Mouse (Mus musculus) CH12.LX (cell line): Measurements from ENCODE around the gene Ctnna3. TPM values are rescaled to one million over a fixed set of nuclear protein-coding genes. Genes with fewer than 3 reads are reported as not detected.

ENCODE experiments used
- DNase-seq: peaks from one replicate; pipeline ENCODE4 v3.0.0-alpha.2; 2013; ENCODE audit errors: extremely low read depth
- H3K27ac ChIP-seq: 2 replicates; pipeline ENCODE4 v1.5.1; 2012; ENCODE audit warnings: low read depth, mild to moderate bottlenecking, control low read depth, moderate library complexity; ENCODE audit not compliant: insufficient read depth
- H3K27me3 ChIP-seq: replicated peaks from 2 replicates; pipeline ENCODE3; 2012; ENCODE audit warnings: inconsistent platforms
- H3K36me3 ChIP-seq, 2 experiments: replicated peaks in 1 of 2; 2 replicates each; pipeline versions ENCODE3 to v1.6.1; 2012; ENCODE audit warnings: inconsistent platforms in 1 of 2, low read length in 1 of 2, mild to moderate bottlenecking in 1 of 2, mixed read lengths in 1 of 2, moderate library complexity in 1 of 2; ENCODE audit not compliant: control insufficient read depth in 1 of 2, insufficient read depth in 1 of 2
- H3K4me1 ChIP-seq, 2 experiments: 2 replicates each; pipeline ENCODE4 v1.6.1; 2012; ENCODE audit warnings: inconsistent platforms in 1 of 2, moderate library complexity in 1 of 2; ENCODE audit not compliant: insufficient read depth in 2 of 2, control insufficient read depth in 1 of 2
- H3K4me2 ChIP-seq: 2 replicates; pipeline ENCODE4 v1.6.1; 2012; ENCODE audit warnings: low read depth, mild to moderate bottlenecking, control low read depth; ENCODE audit not compliant: poor library complexity, insufficient read depth, severe bottlenecking
- H3K4me3 ChIP-seq, 3 experiments: fragments of 150-350 bp in 1 of 3; sonication (generic) in 1 of 3; replicated peaks in 1 of 3; 2 replicates each; pipeline versions ENCODE3 to v1.5.1; 2011 to 2012; ENCODE audit warnings: low read depth in 2 of 3, low read length in 2 of 3, mild to moderate bottlenecking in 2 of 3, moderate library complexity in 2 of 3, control low read depth in 1 of 3, improper control_type of control experiment in 1 of 3, inconsistent platforms in 1 of 3, mixed read lengths in 1 of 3; ENCODE audit not compliant: poor library complexity in 1 of 3
- H3K79me2 ChIP-seq: replicated peaks from 2 replicates; pipeline ENCODE4 v1.6.1; 2012; ENCODE audit warnings: mild to moderate bottlenecking, moderate library complexity; ENCODE audit not compliant: control insufficient read depth, poor library complexity, insufficient read depth, severe bottlenecking; ENCODE audit errors: extremely low read depth
- H3K9ac ChIP-seq: 2 replicates; pipeline ENCODE4 v1.6.1; 2012; ENCODE audit warnings: low read depth, mild to moderate bottlenecking, control low read depth, moderate library complexity; ENCODE audit not compliant: insufficient read depth
- H3K9me3 ChIP-seq: replicated peaks from 2 replicates; pipeline ENCODE3; 2012; ENCODE audit warnings: low read length, inconsistent platforms, mixed read lengths
- BHLHE40 ChIP-seq: IDR thresholded peaks from 2 replicates; pipeline ENCODE4 v1.6.1; 2011; ENCODE audit warnings: mild to moderate bottlenecking, low read depth, low read length, improper control_type of control experiment
- CTCF ChIP-seq, 2 experiments: IDR thresholded peaks in 1 of 2; conservative IDR thresholded peaks in 1 of 2; 2 replicates each; pipeline ENCODE4 v1.5.1; 2011 to 2012; ENCODE audit warnings: low read depth in 2 of 2, low read length in 2 of 2, improper control_type of control experiment in 1 of 2, inconsistent platforms in 1 of 2, mild to moderate bottlenecking in 1 of 2, moderate library complexity in 1 of 2
- E2F4 ChIP-seq: IDR thresholded peaks from 2 replicates; pipeline ENCODE4 v1.6.1; 2011; ENCODE audit warnings: low read depth, low read length, improper control_type of control experiment; ENCODE audit not compliant: insufficient replicate concordance
- ELF1 ChIP-seq: IDR thresholded peaks from 2 replicates; pipeline ENCODE4 v1.6.1; 2014; ENCODE audit warnings: low read depth, mild to moderate bottlenecking, inconsistent platforms, low read length, improper control_type of control experiment
- EP300 ChIP-seq: IDR thresholded peaks from 2 replicates; pipeline ENCODE4 v1.6.1; 2011; ENCODE audit warnings: low read length, improper control_type of control experiment
- ETS1 ChIP-seq: conservative IDR thresholded peaks from 2 replicates; pipeline ENCODE4 v1.6.1; 2012; ENCODE audit warnings: low read depth, mild to moderate bottlenecking, inconsistent platforms, low read length, improper control_type of control experiment, moderate library complexity
- JUN ChIP-seq: IDR thresholded peaks from 2 replicates; pipeline ENCODE4 v1.6.1; 2011; ENCODE audit warnings: low read depth, mild to moderate bottlenecking, low read length, improper control_type of control experiment, moderate library complexity; ENCODE audit not compliant: insufficient read depth
- MAFK ChIP-seq: IDR thresholded peaks from 2 replicates; pipeline ENCODE4 v1.6.1; 2011; ENCODE audit warnings: low read length, improper control_type of control experiment; ENCODE audit not compliant: insufficient replicate concordance
- MAX ChIP-seq: IDR thresholded peaks from 2 replicates; pipeline ENCODE4 v1.6.1; 2011; ENCODE audit warnings: low read length, improper control_type of control experiment
- MYC ChIP-seq: IDR thresholded peaks from 2 replicates; pipeline ENCODE4 v1.6.1; 2011; ENCODE audit warnings: low read depth, mild to moderate bottlenecking, improper control_type of control experiment, low read length
- PAX5 ChIP-seq: IDR thresholded peaks from 2 replicates; pipeline ENCODE4 v1.6.1; 2012; ENCODE audit warnings: low read length, inconsistent platforms, mixed read lengths
- POLR2A ChIP-seq: IDR thresholded peaks from 2 replicates; pipeline ENCODE4 v1.6.1; 2011; ENCODE audit warnings: low read depth, mild to moderate bottlenecking, improper control_type of control experiment, low read length
- POLR2AphosphoS2 ChIP-seq: IDR thresholded peaks from 2 replicates; pipeline ENCODE4 v1.6.1; 2011; ENCODE audit warnings: low read depth, low read length, improper control_type of control experiment
- RCOR1 ChIP-seq: conservative IDR thresholded peaks from 2 replicates; pipeline ENCODE4 v1.6.1; 2012; ENCODE audit warnings: low read depth, mild to moderate bottlenecking, inconsistent platforms, low read length, improper control_type of control experiment
- SIN3A ChIP-seq: IDR thresholded peaks from 2 replicates; pipeline ENCODE4 v1.6.1; 2012; ENCODE audit warnings: low read length, improper control_type of control experiment, inconsistent platforms
- SMC3 ChIP-seq: IDR thresholded peaks from 2 replicates; pipeline ENCODE4 v1.6.1; 2011; ENCODE audit warnings: low read depth, low read length, improper control_type of control experiment
- UBTF ChIP-seq: IDR thresholded peaks from 2 replicates; pipeline ENCODE4 v1.6.1; 2012; ENCODE audit warnings: low read depth, mild to moderate bottlenecking, inconsistent platforms, low read length, improper control_type of control experiment, moderate library complexity
- USF1 ChIP-seq: IDR thresholded peaks from 2 replicates; pipeline ENCODE4 v1.6.1; 2014; ENCODE audit warnings: low read depth, mild to moderate bottlenecking, inconsistent platforms, low read length, improper control_type of control experiment
- USF2 ChIP-seq: conservative IDR thresholded peaks from 2 replicates; pipeline ENCODE4 v1.6.1; 2011; ENCODE audit warnings: low read depth, low read length, improper control_type of control experiment
- ZKSCAN1 ChIP-seq: IDR thresholded peaks from 2 replicates; pipeline ENCODE4 v1.6.1; 2012; ENCODE audit warnings: low read depth, inconsistent platforms, low read length, improper control_type of control experiment, borderline replicate concordance
- ZMIZ1 ChIP-seq: IDR thresholded peaks from 2 replicates; pipeline ENCODE4 v1.6.1; 2012; ENCODE audit warnings: low read depth, mild to moderate bottlenecking, inconsistent platforms, low read length, improper control_type of control experiment
- dilution Hi-C: fragments of 300-500 bp; cut with MboI; formaldehyde crosslinking; loops from 2 replicates; pipeline ENCODE4 v1.14.3; 2020; ENCODE audit warnings: low sequenced_read_pairs; ENCODE audit not compliant: extremely low pct_unique_long_range_greater_than_20kb, extremely low pct_ligation_motif_present
- in situ Hi-C: fragments of 300-500 bp; cut with MboI; formaldehyde crosslinking; loops from 3 replicates; pipeline ENCODE4 v1.14.3; 2019; ENCODE audit warnings: low sequenced_read_pairs, low pct_ligation_motif_present, low pct_unique_long_range_greater_than_20kb, mixed read lengths
- polyA plus RNA-seq: library from polyadenylated mRNA; unstranded; fragments of >175 nt; gene quantifications from 2 replicates; pipeline ENCODE4 v1.2.1, GENCODE M21; 2012; ENCODE audit warnings: low read depth; ENCODE audit not compliant: insufficient read length
- total RNA-seq, 2 experiments: library from RNA; depleted of rRNA; stranded (reverse); fragments of 300-350 nt in 1 of 2; fragments of >200 nt in 1 of 2; gene quantifications; 2 replicates each; pipeline ENCODE4 v1.2.3; 2012 to 2014

Gene Ctnna3
- total and polyA plus RNA-seq, 3 experiments = 0.09 TPM; not detected in 2

DNA sequence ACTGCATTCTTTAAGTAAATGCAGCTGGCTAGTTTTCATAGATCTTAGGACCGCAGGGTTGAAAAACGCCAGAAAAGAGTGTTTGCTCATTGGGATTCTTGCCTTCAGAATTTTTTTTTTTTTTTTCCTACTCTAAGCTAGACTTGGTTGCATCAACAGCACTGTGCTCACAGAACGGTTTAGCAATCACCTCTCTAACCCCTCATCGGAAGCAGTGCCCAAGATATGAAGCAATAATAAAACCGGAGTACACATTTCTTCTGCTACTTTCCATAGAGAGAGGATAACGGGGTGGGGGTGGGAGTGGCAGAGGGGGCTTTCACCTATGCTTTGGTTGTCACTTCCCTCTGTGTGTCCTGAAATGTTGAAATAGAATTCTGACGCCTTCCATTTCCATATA lies 14.0 kb upstream of the Ctnna3 start:
- no peaks in the 10 kb centered on the region for H3K36me3 ChIP-seq
- in situ Hi-C loops = no loop called here
- no peak overlapping the region for H3K9ac ChIP-seq
- no peaks in the 10 kb centered on the region for H3K79me2 ChIP-seq
- H3K4me3 ChIP-seq = no peak overlapping the region
- no peak for TF ChIP-seq E2F4
- TF ChIP-seq SIN3A = no peak
- TF ChIP-seq POLR2AphosphoS2 = no peak
- no peak for TF ChIP-seq SMC3
- TF ChIP-seq ETS1 = no peak
- TF ChIP-seq USF2 = no peak
- TF ChIP-seq POLR2A = no peak
- no peak for TF ChIP-seq MAFK
- TF ChIP-seq RCOR1 = no peak
- no peak for TF ChIP-seq USF1
- TF ChIP-seq ZKSCAN1 = no peak
- TF ChIP-seq ZMIZ1 = no peak
- no peak for TF ChIP-seq EP300
- TF ChIP-seq BHLHE40 = no peak
- no peak for TF ChIP-seq MYC
- TF ChIP-seq ELF1 = no peak
- no peak for TF ChIP-seq JUN
- TF ChIP-seq CTCF (conservative IDR thresholded peaks at IDR 0.05 in 1 of 2, IDR thresholded peaks at IDR 0.05 in 1 of 2; ENCODE audit: low read depth in 2 of 2, low read length in 2 of 2) = no peak
- dilution Hi-C loops = no loop called here
- no peaks in the 10 kb centered on the region for H3K9me3 ChIP-seq
- H3K27ac ChIP-seq = no peak overlapping the region
- no peak overlapping the region for H3K4me2 ChIP-seq
- H3K4me1 ChIP-seq = peaks cover 0 to 14% of the 10 kb centered on the region in 2 experiments; a peak in 3 of 4 replicates
- H3K27me3 ChIP-seq = no peaks in the 10 kb centered on the region
- DNase-seq = no peak

DNA sequence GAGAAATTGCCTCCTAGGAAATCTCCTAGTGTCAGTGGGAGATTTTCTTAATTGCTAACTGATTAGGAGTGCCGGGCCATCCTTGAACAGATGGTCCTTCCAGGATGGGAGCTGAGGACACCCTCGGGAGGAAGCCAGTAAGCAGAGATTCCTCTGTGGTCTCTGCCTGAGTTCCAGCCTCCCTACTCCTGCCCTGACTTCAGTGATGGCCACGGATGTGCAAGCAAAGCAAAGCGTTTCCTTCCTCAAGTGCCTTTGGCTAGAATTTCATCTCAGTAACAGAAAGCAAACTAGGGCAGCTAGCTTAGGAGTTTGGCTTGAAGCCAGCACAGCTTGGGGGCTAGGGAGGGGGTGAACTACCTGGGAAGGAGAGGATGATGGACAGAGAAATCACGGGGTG lies 12.8 kb upstream of the Ctnna3 start:
- dilution Hi-C loops (no loop called here), in situ Hi-C loops (no loop called here)
- Histone ChIP-seq H3K4me3 (no peak overlapping the region), H3K9me3 (no peaks in the 10 kb centered on the region), H3K4me1 (peaks cover 0 to 14% of the 10 kb centered on the region in 2 experiments; a peak in 3 of 4 replicates), H3K27ac (no peak overlapping the region), H3K79me2 (no peaks in the 10 kb centered on the region), H3K27me3 (no peaks in the 10 kb centered on the region), H3K36me3 (no peaks in the 10 kb centered on the region), H3K9ac (no peak overlapping the region), H3K4me2 (no peak overlapping the region)
- DNase-seq = no peak
- TF ChIP-seq ELF1 (no peak), MYC (no peak), ZMIZ1 (no peak), ZKSCAN1 (no peak), BHLHE40 (no peak), UBTF (no peak), PAX5 (no peak), MAX (no peak), CTCF (conservative IDR thresholded peaks at IDR 0.05 in 1 of 2, IDR thresholded peaks at IDR 0.05 in 1 of 2; ENCODE audit: low read depth in 2 of 2, low read length in 2 of 2) (no peak), POLR2AphosphoS2 (no peak)
